In genomic region chr4:115133085-115133484, GRCm38 (mm10) we compare ENCODE assay signal across 9 mouse cellular contexts. TPM values are rescaled to one million over a fixed set of nuclear protein-coding genes. Genes with fewer than 3 reads are reported as not detected.
A peak's percentile ranks its signal among the peaks of the same experiment; 100 is the strongest.
DNase-seq lines count a peak whose midpoint lies in the region; ATAC-seq and TF ChIP-seq lines count a peak whose summit lies in the region.
"Had no signal": no experiment of that assay in that cellular context is flagged by ENCODE, and none has a peak within 500 bp of the region (broad histone marks: within the 10 kb centered on the region; RNA-seq: fewer than 3 reads in every experiment).

No protein-coding gene starts in this region.

- DNase-seq in heart, adult 2 months: no peak
- peak; percentile 6 for DNase-seq in hindbrain, embryonic 11.5 days (ENCODE audit: low spot score)
- DNase-seq in thymus, postnatal 0 days (ENCODE audit: low spot score): no peak
- no peak for DNase-seq in kidney, postnatal 4 days
- DNase-seq in lung, postnatal 36 days: no peak
- DNase-seq: adrenal gland, postnatal 10 days had no signal

- no peak for ATAC-seq in heart, embryonic 16.5 days (replicated peaks; ENCODE audit: extremely low read depth, insufficient read depth, low FRiP score)
- no peak for ATAC-seq in hindbrain, embryonic 11.5 days (ENCODE audit: low FRiP score)
- ATAC-seq in midbrain, embryonic 13.5 days: no peak

- peak overlapping the region; percentile 15; the same call in 1 of the 2 replicates for H3K4me3 ChIP-seq in heart, embryonic 16.5 days (ENCODE audit: low read length)
- no peak overlapping the region for H3K4me3 ChIP-seq in heart, adult 2 months
- H3K4me3 ChIP-seq in cortical plate, adult 2 months (ENCODE audit: insufficient read depth, low read length): peak overlapping the region; percentile 53
- H3K4me3 ChIP-seq in hindbrain, embryonic 11.5 days (ENCODE audit: low read depth, low read length): peak overlapping the region; percentile 41; the same call in 1 of the 2 replicates
- H3K4me3 ChIP-seq in midbrain, embryonic 13.5 days (replicated peaks): peak overlapping the region; percentile 53

- H3K4me2 ChIP-seq in heart, embryonic 16.5 days (ENCODE audit: low read depth, low read length): peak overlapping the region; percentile 44; the same call in 1 of the 2 replicates
- peak overlapping the region; percentile 87; the same call in 1 of the 2 replicates for H3K4me2 ChIP-seq in hindbrain, embryonic 11.5 days (replicated peaks; ENCODE audit: low read depth, low read length)
- H3K4me2 ChIP-seq in midbrain, embryonic 13.5 days (replicated peaks): peak overlapping the region; percentile 76

- no peak for TF ChIP-seq EP300 in heart, adult 2 months (IDR thresholded peaks at IDR 0.05; ENCODE audit: insufficient read depth, low read depth, low read length)

- TF ChIP-seq CTCF in heart, adult 2 months (IDR thresholded peaks at IDR 0.05): no peak
- no peak for TF ChIP-seq CTCF in cortical plate, adult 2 months (IDR thresholded peaks at IDR 0.05; ENCODE audit: extremely low read depth, insufficient read depth, low read length)

- no peak overlapping the region for H3K27ac ChIP-seq in heart, embryonic 16.5 days (ENCODE audit: low read length)
- H3K27ac ChIP-seq in heart, adult 2 months: no peak overlapping the region
- 0 out of 2 replicates have a peak overlapping the region, but pooled peaks have one; percentile 94 for H3K27ac ChIP-seq in cortical plate, adult 2 months (ENCODE audit: insufficient read depth, low read length)
- no peak overlapping the region for H3K27ac ChIP-seq in hindbrain, embryonic 11.5 days (ENCODE audit: low read depth, low read length)
- H3K27ac ChIP-seq in midbrain, embryonic 13.5 days: no peak overlapping the region

- no peaks in the 10 kb centered on the region for H3K36me3 ChIP-seq in heart, embryonic 16.5 days (ENCODE audit: control insufficient read depth, insufficient read depth)
- H3K36me3 ChIP-seq in heart, adult 2 months (ENCODE audit: control insufficient read depth, insufficient read depth, low read length): no peaks in the 10 kb centered on the region
- no peaks in the 10 kb centered on the region for H3K36me3 ChIP-seq in hindbrain, embryonic 11.5 days (ENCODE audit: control insufficient read depth, insufficient read depth, low read length)
- H3K36me3 ChIP-seq in midbrain, embryonic 13.5 days: no peaks in the 10 kb centered on the region

- H3K9me3 ChIP-seq in heart, embryonic 16.5 days (replicated peaks; ENCODE audit: control insufficient read depth, low read length): no peaks in the 10 kb centered on the region
- H3K9me3 ChIP-seq in hindbrain, embryonic 11.5 days (ENCODE audit: control insufficient read depth, low read length): no peaks in the 10 kb centered on the region
- no peaks in the 10 kb centered on the region for H3K9me3 ChIP-seq in midbrain, embryonic 13.5 days

- intact Hi-C loops in heart, adult 2 months (cut with DNase I): no loop called here

- TF ChIP-seq POLR2A in heart, adult 2 months (IDR thresholded peaks at IDR 0.05; ENCODE audit: insufficient read depth, low read depth, low read length): no peak
- no peak for TF ChIP-seq POLR2A in cortical plate, adult 2 months (IDR thresholded peaks at IDR 0.05; ENCODE audit: extremely low read depth, insufficient read depth, low read length)

- peaks cover 8% of the 10 kb centered on the region for H3K4me1 ChIP-seq in heart, embryonic 16.5 days (ENCODE audit: control insufficient read depth, insufficient read depth, low read length)
- no peaks in the 10 kb centered on the region for H3K4me1 ChIP-seq in heart, adult 2 months (ENCODE audit: control insufficient read depth, insufficient read depth, low read length)
- no peaks in the 10 kb centered on the region for H3K4me1 ChIP-seq in cortical plate, adult 2 months (ENCODE audit: control insufficient read depth, insufficient read depth, low read length)
- H3K4me1 ChIP-seq in hindbrain, embryonic 11.5 days (replicated peaks; ENCODE audit: control insufficient read depth, insufficient read depth, low read length): 0 out of 2 replicates have a peak, but pooled peaks cover 2% of the 10 kb centered on the region
- H3K4me1 ChIP-seq in midbrain, embryonic 13.5 days (replicated peaks): peaks cover 15% of the 10 kb centered on the region; the same call in 1 of the 2 replicates

- no peak overlapping the region for H3K9ac ChIP-seq in heart, embryonic 16.5 days (ENCODE audit: low read length)
- H3K9ac ChIP-seq in heart, adult 2 months (ENCODE audit: low read depth, low read length): no peak overlapping the region
- no peak overlapping the region for H3K9ac ChIP-seq in hindbrain, embryonic 11.5 days (ENCODE audit: low read depth, low read length)
- no peak overlapping the region for H3K9ac ChIP-seq in midbrain, embryonic 13.5 days (replicated peaks)

- whole genome bisulfite sequencing in heart, embryonic 16.5 days: 1% methylated on average over 5 of the region's 5 CpGs
- WGBS in heart, adult 2 months: under 1% methylated on average over 5 of the region's 5 CpGs
- 7% methylated on average over 5 of the region's 5 CpGs for WGBS in hindbrain, embryonic 11.5 days
- 11% methylated on average over 5 of the region's 5 CpGs for WGBS in midbrain, embryonic 13.5 days

- H3K27me3 ChIP-seq in heart, embryonic 16.5 days (ENCODE audit: control insufficient read depth, insufficient read depth, low read length): peaks cover 16% of the 10 kb centered on the region
- H3K27me3 ChIP-seq in heart, adult 2 months (ENCODE audit: control insufficient read depth, insufficient read depth, low read length): no peaks in the 10 kb centered on the region; the same call in 1 of the 2 replicates
- peaks cover 11% of the 10 kb centered on the region for H3K27me3 ChIP-seq in hindbrain, embryonic 11.5 days (ENCODE audit: control insufficient read depth, insufficient read depth, low read length)
- peaks cover 7% of the 10 kb centered on the region; the same call in 1 of the 2 replicates for H3K27me3 ChIP-seq in midbrain, embryonic 13.5 days

- no peaks in the 10 kb centered on the region for H3K79me2 ChIP-seq in heart, adult 2 months (replicated peaks; ENCODE audit: control insufficient read depth, insufficient read depth, low read length)

RNA-seq across cellular contexts. Expression of gene Cyp4x1, which starts 1.0 kb away (rescaled TPM):
- polyA plus RNA-seq in heart, embryonic 16.5 days (2015; fragmentation: Nextera tagmentation; extraction: Ambion mirVana): not detected in 2 replicates
- not detected for total RNA-seq in heart, adult 2 months (2021)
- polyA plus RNA-seq in heart, adult 2 months (2012; rRNA removed): 0.03 TPM in 1 of 2 replicates, not detected in the other
- polyA plus RNA-seq in cortical plate, adult 2 months (2012; rRNA removed): 10.0 and 11.3 TPM in 2 replicates
- 0.75 and 0.79 TPM in 2 replicates for polyA plus RNA-seq in hindbrain, embryonic 11.5 days (2014; fragmentation: Nextera tagmentation; extraction: Ambion mirVana)
- 3.6 and 4.4 TPM in 2 replicates for polyA plus RNA-seq in midbrain, embryonic 13.5 days (2015; fragmentation: Nextera tagmentation; extraction: Ambion mirVana)
- not detected in 2 replicates for polyA plus RNA-seq in thymus, postnatal 0 days (2015; fragmentation: Nextera tagmentation; extraction: Ambion mirVana)

RNA-seq across cellular contexts. Expression of gene Pdzk1ip1, which starts 44.6 kb away (rescaled TPM):
- polyA plus RNA-seq in heart, embryonic 16.5 days (2015; fragmentation: Nextera tagmentation; extraction: Ambion mirVana): 1.7 and 4.2 TPM in 2 replicates
- total RNA-seq in heart, adult 2 months (2021): under 1 TPM; 0.70 to 0.86 TPM
- polyA plus RNA-seq in heart, adult 2 months (2012; rRNA removed): 1.9 and 3.9 TPM in 2 replicates
- polyA plus RNA-seq in cortical plate, adult 2 months (2012; rRNA removed): 1.1 and 1.2 TPM in 2 replicates
- polyA plus RNA-seq in hindbrain, embryonic 11.5 days (2014; fragmentation: Nextera tagmentation; extraction: Ambion mirVana): 12.8 and 16.0 TPM in 2 replicates
- polyA plus RNA-seq in midbrain, embryonic 13.5 days (2015; fragmentation: Nextera tagmentation; extraction: Ambion mirVana): 5.9 and 6.3 TPM in 2 replicates
- 2.8 and 3.5 TPM in 2 replicates for polyA plus RNA-seq in thymus, postnatal 0 days (2015; fragmentation: Nextera tagmentation; extraction: Ambion mirVana)
